Mouse (Mus musculus): ENCODE measurements around the gene Dusp19.
A peak's percentile ranks its signal among the peaks of the same experiment; 100 is the strongest.

Gene Dusp19

GRCm38 (mm10) chr2:80638364-80639241, 21.8 kb downstream of the Dusp19 start:
- peak; percentile 94 for DNase-seq

- no peak for DNase-seq
Observed at GRCm38 (mm10) chr2:80639398-80639797, 22.6 kb downstream of the Dusp19 start.

GRCm38 (mm10) chr2:80639864-80640263, 23.0 kb downstream of the Dusp19 start:
- no peak for DNase-seq

- DNase-seq = no peak
Observed at GRCm38 (mm10) chr2:80661414-80661813, 44.6 kb downstream of the Dusp19 start.

GRCm38 (mm10) chr2:80662682-80663081, 45.8 kb downstream of the Dusp19 start:
- DNase-seq = no peak

- DNase-seq = no peak
Observed at GRCm38 (mm10) chr2:80667396-80667964, 50.6 kb downstream of the Dusp19 start.

GRCm38 (mm10) chr2:80669868-80670666, 53.2 kb downstream of the Dusp19 start:
- peak; percentile 3 for DNase-seq

- DNase-seq = no peak
Observed at GRCm38 (mm10) chr2:80678803-80679202, 62.0 kb downstream of the Dusp19 start.

Data from lung, postnatal 10 days (tissue).